Mouse (Mus musculus) naive thymus-derived CD4-positive, alpha-beta T cell, adult 2 months (primary cell): Measurements from ENCODE around the gene Mylpf.
A peak's percentile ranks its signal among the peaks of the same experiment; 100 is the strongest.

Experiments
- DNase-seq: peaks from one replicate; pipeline ENCODE4 v3.0.0-alpha.2; 2011; ENCODE audit warnings: low read depth

Mylpf gene

GRCm38 (mm10) chr7:127208553-127209438 is at the start of gene Mylpf:
Mylpf (plus strand) TSS chr7:127208890.
- peak; percentile 97 for DNase-seq

GRCm38 (mm10) chr7:127162546-127162945 is 46.1 kb upstream of the Mylpf start:
- no peak for DNase-seq

- DNase-seq: no peak
Observed at GRCm38 (mm10) chr7:127164002-127164401, 44.7 kb upstream of the Mylpf start.

- peak; percentile 69 for DNase-seq
Observed at GRCm38 (mm10) chr7:127165607-127166493, 42.8 kb upstream of the Mylpf start.

GRCm38 (mm10) chr7:127166501-127166900 is 42.2 kb upstream of the Mylpf start:
- DNase-seq: peak; percentile 55

- no peak for DNase-seq
Observed at GRCm38 (mm10) chr7:127176937-127177336, 31.8 kb upstream of the Mylpf start.

- peak; percentile 77 for DNase-seq
Observed at GRCm38 (mm10) chr7:127180783-127181182, 27.9 kb upstream of the Mylpf start.

GRCm38 (mm10) chr7:127181724-127182123 is 27.0 kb upstream of the Mylpf start:
- peak; percentile 68 for DNase-seq

- no peak for DNase-seq
Observed at GRCm38 (mm10) chr7:127183345-127183744, 25.3 kb upstream of the Mylpf start.

GRCm38 (mm10) chr7:127183828-127184227 is 24.9 kb upstream of the Mylpf start:
- DNase-seq: no peak

- no peak for DNase-seq
Observed at GRCm38 (mm10) chr7:127184720-127185119, 24.0 kb upstream of the Mylpf start.

- peak; percentile 67 for DNase-seq
Observed at GRCm38 (mm10) chr7:127185601-127186000, 23.1 kb upstream of the Mylpf start.

GRCm38 (mm10) chr7:127187351-127187750 is 21.3 kb upstream of the Mylpf start:
- DNase-seq: no peak

GRCm38 (mm10) chr7:127188305-127189276 is 20.1 kb upstream of the Mylpf start:
- DNase-seq: peak; percentile 82

GRCm38 (mm10) chr7:127190672-127191071 is 18.0 kb upstream of the Mylpf start:
- DNase-seq: no peak

GRCm38 (mm10) chr7:127192989-127193388 is 15.7 kb upstream of the Mylpf start:
- DNase-seq: no peak

- no peak for DNase-seq
Observed at GRCm38 (mm10) chr7:127194011-127194632, 14.6 kb upstream of the Mylpf start.

- DNase-seq: no peak
Observed at GRCm38 (mm10) chr7:127194633-127195029, 14.1 kb upstream of the Mylpf start.

GRCm38 (mm10) chr7:127195544-127196295 is 13.0 kb upstream of the Mylpf start, which contains the start of gene Cd2bp2:
Cd2bp2 (minus strand) TSS chr7:127196050.
- DNase-seq: peak; percentile 95

- DNase-seq: no peak
Observed at GRCm38 (mm10) chr7:127196484-127196883, 12.2 kb upstream of the Mylpf start.
